Mouse (Mus musculus) C2C12 (cell line): ENCODE results near the gene Rpl3.

Experiments
- CTCF ChIP-seq: IDR thresholded peaks from one replicate; pipeline ENCODE4 v1.5.1; 2011; ENCODE audit not compliant: control insufficient read depth, insufficient read depth, insufficient read length
- MAX ChIP-seq: IDR thresholded peaks from one replicate; pipeline ENCODE4 v1.6.1; 2011; ENCODE audit warnings: mild to moderate bottlenecking, control low read depth
- MYOD1 ChIP-seq: IDR thresholded peaks from one replicate; pipeline ENCODE4 v1.6.1; 2011; ENCODE audit warnings: low read depth; ENCODE audit not compliant: control insufficient read depth, insufficient read length
- USF1 ChIP-seq: IDR thresholded peaks from one replicate; pipeline ENCODE4 v1.6.1; 2011; ENCODE audit warnings: low read depth, mild to moderate bottlenecking, control low read depth, moderate library complexity

GRCm38 (mm10) chr15:80094201-80094600 lies 2.5 kb upstream of the Rpl3 start:
- TF ChIP-seq CTCF, result no peak
- no peak for TF ChIP-seq USF1
- no peak for TF ChIP-seq MYOD1
- TF ChIP-seq MAX, result no peak
